Mouse (Mus musculus): ENCODE measurements around the gene Sbp.

Gene Sbp

GRCm38 (mm10) chr17:23992789-23993553 is 51.5 kb downstream of the Sbp start:
- no peak for DNase-seq (ENCODE audit: low read depth, low spot score)

- peak; percentile 85 for DNase-seq (ENCODE audit: low read depth, low spot score)
These were observed 52.3 kb downstream of the Sbp start for GRCm38 (mm10) chr17:23993559-23994428.

- no peak for DNase-seq (ENCODE audit: low read depth, low spot score)
These were observed 53.2 kb downstream of the Sbp start for GRCm38 (mm10) chr17:23994667-23995066.
